Mouse (Mus musculus): ENCODE data around the gene Crabp2.

GRCm38 (mm10) chr3:87916990-87917389, 31.5 kb upstream of the Crabp2 start:
- no peak for TF ChIP-seq CTCF (IDR thresholded peaks at IDR 0.05; ENCODE audit: extremely low read depth, insufficient read depth, insufficient read length, insufficient replicate concordance)
- TF ChIP-seq POLR2A (IDR thresholded peaks at IDR 0.05; ENCODE audit: low read depth, low read length): no peak

All from spleen, adult 2 months (tissue).